Mouse (Mus musculus) ES-Bruce4 (cell line): ENCODE results near the gene Sh3bp5.

ENCODE experiments used
- CTCF ChIP-seq: IDR thresholded peaks from one replicate; pipeline ENCODE4 v1.8.1; 2011; ENCODE audit warnings: low read depth, low read length
- EP300 ChIP-seq: IDR thresholded peaks from 2 replicates; pipeline ENCODE4 v1.6.1; 2011; ENCODE audit warnings: low read depth, low read length; ENCODE audit not compliant: insufficient read depth
- POLR2A ChIP-seq: IDR thresholded peaks from one replicate; pipeline ENCODE4 v1.8.1; 2011; ENCODE audit warnings: low read length; ENCODE audit not compliant: insufficient read depth

DNA sequence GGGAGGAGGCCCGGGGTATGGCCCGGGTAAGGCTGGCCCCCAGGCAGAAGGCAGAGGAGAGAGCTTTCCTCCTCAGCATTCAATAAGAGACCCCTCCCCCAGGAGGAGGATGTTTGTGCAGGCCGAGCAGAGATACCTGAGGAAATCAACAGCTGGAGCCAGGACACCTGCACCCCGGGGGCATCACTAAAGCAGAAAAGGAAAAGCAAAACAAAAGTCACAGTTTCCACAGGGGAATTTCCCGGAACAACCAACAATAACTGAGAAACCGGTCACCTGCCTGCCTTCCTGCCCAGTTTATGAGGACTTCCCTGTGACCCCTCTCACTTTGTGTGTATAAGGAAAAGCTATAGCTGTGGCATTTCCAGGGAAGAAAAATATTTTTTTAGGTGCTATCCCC lies 7.7 kb upstream of the Sh3bp5 start:
- TF ChIP-seq POLR2A: no peak
- TF ChIP-seq CTCF: no peak
- peak; percentile 87 for TF ChIP-seq EP300
